Comparison of ENCODE assay signal across 8 mouse cellular contexts in genomic region chr17:28801474-28802005, GRCm38 (mm10). TPM values are rescaled to one million over a fixed set of nuclear protein-coding genes. Genes with fewer than 3 reads are reported as not detected.
DNase-seq lines count a peak whose midpoint lies in the region; ATAC-seq lines count a peak whose summit lies in the region.

No protein-coding gene starts in this region.

- H3K9ac ChIP-seq in intestine, embryonic 16.5 days (ENCODE audit: low read depth, low read length) = peak overlapping the region; percentile 98

- H3K4me2 ChIP-seq in intestine, embryonic 16.5 days (ENCODE audit: low read depth, low read length) = peak overlapping the region; percentile 99

- no peaks in the 10 kb centered on the region for H3K9me3 ChIP-seq in intestine, embryonic 16.5 days (ENCODE audit: control insufficient read depth, low read length)
- no peaks in the 10 kb centered on the region for H3K9me3 ChIP-seq in midbrain, embryonic 10.5 days (replicated peaks)

- H3K36me3 ChIP-seq in intestine, embryonic 16.5 days (ENCODE audit: control insufficient read depth, insufficient read depth, low read length) = peaks cover 8% of the 10 kb centered on the region
- H3K36me3 ChIP-seq in midbrain, embryonic 10.5 days = peaks cover 25% of the 10 kb centered on the region

- WGBS in intestine, embryonic 16.5 days = under 1% methylated on average over 41 of the region's 42 CpGs
- WGBS in midbrain, embryonic 10.5 days = 1% methylated on average over 34 of the region's 42 CpGs

- peak; percentile 97 for ATAC-seq in intestine, embryonic 16.5 days

- DNase-seq in adrenal gland, postnatal 10 days = peak; percentile 100
- peak; percentile 100 for DNase-seq in embryo, embryonic 9.5 days (ENCODE audit: extremely low spot score)
- DNase-seq in gastrocnemius, postnatal 4 days (ENCODE audit: low spot score in 2 of 2) = peak; percentile 99 to 100
- peak; percentile 96 to 97 for DNase-seq in left cerebral cortex, postnatal 36 days (ENCODE audit: low spot score in 2 of 2)
- DNase-seq in midbrain, embryonic 10.5 days (ENCODE audit: low spot score) = peak; percentile 100
- DNase-seq in right cerebral cortex, postnatal 36 days (ENCODE audit: low spot score in 2 of 2) = peak; percentile 97
- DNase-seq in urinary bladder, postnatal 4 days (ENCODE audit: low spot score in 2 of 2) = peak; percentile 98 to 99

- peak overlapping the region; percentile 75 for H3K4me3 ChIP-seq in intestine, embryonic 16.5 days (ENCODE audit: low read length)
- H3K4me3 ChIP-seq in midbrain, embryonic 10.5 days = peak overlapping the region; percentile 88

- peak overlapping the region; percentile 95 for H3K27ac ChIP-seq in intestine, embryonic 16.5 days (ENCODE audit: low read length)
- peak overlapping the region; percentile 100 for H3K27ac ChIP-seq in midbrain, embryonic 10.5 days (replicated peaks)

- intact Hi-C loops in left cerebral cortex, postnatal 36 days (cut with DNase I) = loop anchor here (1.0 to 5.0 kb wide), 2 partner anchors 39 to 110 kb away; partner anchors contain the start of gene Mapk14

- H3K27me3 ChIP-seq in intestine, embryonic 16.5 days (replicated peaks; ENCODE audit: control insufficient read depth, insufficient read depth, low read length) = no peaks in the 10 kb centered on the region
- no peaks in the 10 kb centered on the region for H3K27me3 ChIP-seq in midbrain, embryonic 10.5 days (ENCODE audit: low read depth, poor library complexity, severe bottlenecking)

- H3K4me1 ChIP-seq in intestine, embryonic 16.5 days (ENCODE audit: control insufficient read depth, insufficient read depth, low read length) = peaks cover 13% of the 10 kb centered on the region
- H3K4me1 ChIP-seq in midbrain, embryonic 10.5 days = peaks cover 34% of the 10 kb centered on the region

RNA-seq across cellular contexts. Expression of gene Brpf3, which starts 0.7 kb away (rescaled TPM):
- total RNA-seq in adrenal gland, postnatal 10 days (2021) = 10 to 100 TPM; 56.2 to 62.8 TPM
- total RNA-seq in gastrocnemius, postnatal 4 days (2021) = 10 to 100 TPM; 23.1 to 24.6 TPM
- 16.6 and 21.4 TPM in 2 replicates for polyA plus RNA-seq in intestine, embryonic 16.5 days (2015; fragmentation: Nextera tagmentation; extraction: Ambion mirVana)
- total RNA-seq in left cerebral cortex, postnatal 36 days (2021) = 10 to 100 TPM; 44.2 to 54.7 TPM
- polyA plus RNA-seq in midbrain, embryonic 10.5 days (2016; fragmentation: Nextera tagmentation; extraction: Ambion mirVana) = 8.3 and 9.1 TPM in 2 replicates

RNA-seq across cellular contexts. Expression of gene Mapk13, which starts 32.4 kb away (rescaled TPM):
- total RNA-seq in adrenal gland, postnatal 10 days (2021) = 10 to 100 TPM; 34.6 to 35.5 TPM
- total RNA-seq in gastrocnemius, postnatal 4 days (2021) = 1 to 10 TPM in 1 of 2 experiments, under 1 TPM in 1; 0.78 to 1.6 TPM
- 259 and 260 TPM in 2 replicates for polyA plus RNA-seq in intestine, embryonic 16.5 days (2015; fragmentation: Nextera tagmentation; extraction: Ambion mirVana)
- 1 to 10 TPM; 1.1 to 1.5 TPM for total RNA-seq in left cerebral cortex, postnatal 36 days (2021)
- 2.3 and 4.0 TPM in 2 replicates for polyA plus RNA-seq in midbrain, embryonic 10.5 days (2016; fragmentation: Nextera tagmentation; extraction: Ambion mirVana)

RNA-seq across cellular contexts. Expression of gene Pnpla1, which starts 56.7 kb away (rescaled TPM):
- total RNA-seq in adrenal gland, postnatal 10 days (2021) = not detected
- total RNA-seq in gastrocnemius, postnatal 4 days (2021) = not detected
- polyA plus RNA-seq in intestine, embryonic 16.5 days (2015; fragmentation: Nextera tagmentation; extraction: Ambion mirVana) = 1.7 and 1.9 TPM in 2 replicates
- 1 to 10 TPM in 1 of 2 experiments, under 1 TPM in 1; 0.66 to 1.4 TPM for total RNA-seq in left cerebral cortex, postnatal 36 days (2021)
- not detected in 2 replicates for polyA plus RNA-seq in midbrain, embryonic 10.5 days (2016; fragmentation: Nextera tagmentation; extraction: Ambion mirVana)

Comparison
In these comparisons a context has a peak if more than half of its experiments do, and no peak if none do; other contexts are left out.
1. Peak in every context shown above with its lines: DNase-seq, ATAC-seq, H3K4me3 ChIP-seq and H3K27ac ChIP-seq.
2. RNA of gene Mapk13, which starts 32.4 kb away (total RNA-seq): 34.6 to 35.5 TPM in adrenal gland, postnatal 10 days; 0.78 to 1.6 TPM in gastrocnemius, postnatal 4 days and 1.1 to 1.5 TPM in left cerebral cortex, postnatal 36 days; every median in the first group is over 10 times any median in the second.